Mouse (Mus musculus) neural tube, embryonic 11.5 days (tissue): Measurements from ENCODE around the gene Sgcb. TPM values are rescaled to one million over a fixed set of nuclear protein-coding genes. Genes with fewer than 3 reads are reported as not detected.
A peak's percentile ranks its signal among the peaks of the same experiment; 100 is the strongest.

ENCODE experiments used
- ATAC-seq: fragments of 200-750 bp; cut with Nextera tagmentation; 2 replicates; pipeline ENCODE4 v1.8.0; 2017; ENCODE audit warnings: moderate number of reproducible peaks, mild to moderate bottlenecking, moderate TSS enrichment, moderate library complexity; ENCODE audit not compliant: insufficient read depth, low FRiP score, low TSS enrichment
- DNase-seq: peaks from one replicate; pipeline ENCODE4 v3.0.0-alpha.2; 2015; ENCODE audit warnings: low spot score
- H3K27ac ChIP-seq: fragments of 300-500 bp; sonication (generic); 2 replicates; pipeline ENCODE4 v1.5.1; 2014; ENCODE audit warnings: low read depth, mild to moderate bottlenecking, low read length
- H3K27me3 ChIP-seq: fragments of 300-500 bp; sonication (generic); 2 replicates; pipeline ENCODE4 v1.6.1; 2014; ENCODE audit warnings: mild to moderate bottlenecking, low read length, mixed read lengths; ENCODE audit not compliant: control insufficient read depth, insufficient read depth
- H3K36me3 ChIP-seq: fragments of 300-500 bp; sonication (generic); 2 replicates; pipeline ENCODE4 v1.6.1; 2014; ENCODE audit warnings: mild to moderate bottlenecking, low read length, moderate library complexity, mixed read lengths; ENCODE audit not compliant: control insufficient read depth, insufficient read depth
- H3K4me1 ChIP-seq: fragments of 300-500 bp; sonication (generic); 2 replicates; pipeline ENCODE4 v1.6.1; 2014; ENCODE audit warnings: low read length, mixed read lengths; ENCODE audit not compliant: control insufficient read depth, insufficient read depth
- H3K4me2 ChIP-seq: fragments of 300-500 bp; sonication (generic); 2 replicates; pipeline ENCODE4 v1.6.1; 2014; ENCODE audit warnings: low read depth, mild to moderate bottlenecking, moderate library complexity
- H3K4me3 ChIP-seq: fragments of 300-500 bp; sonication (generic); 2 replicates; pipeline ENCODE4 v1.5.1; 2014; ENCODE audit warnings: low read depth, low read length
- H3K9ac ChIP-seq: fragments of 300-500 bp; sonication (generic); 2 replicates; pipeline ENCODE4 v1.6.1; 2014; ENCODE audit warnings: mild to moderate bottlenecking, low read length
- H3K9me3 ChIP-seq: fragments of 300-500 bp; sonication (generic); 2 replicates; pipeline ENCODE4 v1.6.1; 2016; ENCODE audit warnings: low read length; ENCODE audit not compliant: control insufficient read depth
- WGBS: fragments of 180-500 bp; shearing (Covaris S2); extraction: QIAGEN DNeasy Blood & Tissue Kit; methylation state at CpG from one replicate; pipeline ENCODE4 v1.1.7; 2014; 5-methylcytosine and 5-hydroxymethylcytosine counted together
- polyA plus RNA-seq: library from polyadenylated mRNA; unstranded; fragments of >200 nt; fragmentation: Nextera tagmentation; extraction: Ambion mirVana; gene quantifications from 2 replicates; pipeline ENCODE4 v1.2.1, GENCODE M21; 2014

Gene Sgcb
- polyA plus RNA-seq, 1 experiment from 2014 or later = 27.7 TPM

DNA sequence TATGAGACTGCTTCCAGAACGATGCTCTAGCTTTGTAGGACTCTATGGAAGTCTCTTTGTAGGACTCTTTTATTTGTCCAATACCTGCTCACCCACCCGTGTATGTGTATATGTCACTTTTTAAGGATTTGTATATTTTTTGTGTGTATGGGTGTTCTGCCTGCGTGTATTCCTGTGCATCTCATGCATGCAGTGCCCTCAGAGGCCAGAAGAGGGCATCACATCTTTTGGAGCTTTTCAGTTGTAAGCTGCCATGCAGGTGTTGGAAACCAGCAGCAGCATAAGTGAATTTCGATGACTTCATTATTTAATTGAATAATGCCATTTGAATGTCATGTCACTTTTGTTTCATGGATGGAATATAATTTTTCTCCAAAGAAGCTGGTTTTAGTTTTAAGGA is 5.5 kb downstream of the Sgcb start:
- no peak overlapping the region for H3K27ac ChIP-seq
- DNase-seq (peak; percentile 48), ATAC-seq (no peak)
- no peak overlapping the region for H3K4me3 ChIP-seq
- H3K4me1 ChIP-seq = no peaks in the 10 kb centered on the region; the same call in 1 of the 2 replicates
- 83% methylated on average over 4 of the region's 4 CpGs for WGBS
- H3K9me3 ChIP-seq = no peaks in the 10 kb centered on the region
- H3K9ac ChIP-seq = no peak overlapping the region
- no peaks in the 10 kb centered on the region for H3K27me3 ChIP-seq
- no peak overlapping the region for H3K4me2 ChIP-seq
- no peaks in the 10 kb centered on the region for H3K36me3 ChIP-seq

DNA sequence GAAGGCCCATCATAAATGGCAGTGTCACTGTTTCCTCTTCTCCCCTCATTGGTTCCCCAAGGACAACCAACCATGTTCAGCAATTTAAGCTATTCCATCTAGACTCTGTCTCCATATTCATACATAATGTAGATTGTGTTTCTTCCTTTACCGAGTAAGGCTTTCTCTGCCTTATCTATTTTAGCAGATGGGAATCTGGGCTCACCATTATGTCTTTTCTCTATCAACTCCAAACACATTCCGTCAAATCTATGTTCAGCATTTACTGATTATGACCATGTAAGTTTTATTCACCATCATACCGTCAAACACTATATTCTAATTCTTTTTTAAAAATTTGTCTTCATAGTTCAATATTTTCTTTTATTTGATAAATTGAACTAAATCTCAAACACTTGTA is 6.5 kb downstream of the Sgcb start:
- H3K9me3 ChIP-seq = no peaks in the 10 kb centered on the region
- H3K27me3 ChIP-seq = no peaks in the 10 kb centered on the region
- no peak overlapping the region for H3K4me3 ChIP-seq
- DNase-seq (no peak), ATAC-seq (no peak)
- H3K9ac ChIP-seq = no peak overlapping the region
- H3K4me2 ChIP-seq = no peak overlapping the region
- H3K36me3 ChIP-seq = no peaks in the 10 kb centered on the region
- H3K4me1 ChIP-seq = no peaks in the 10 kb centered on the region
- no peak overlapping the region for H3K27ac ChIP-seq
- 91% methylated on average over 3 of the region's 3 CpGs for WGBS

DNA sequence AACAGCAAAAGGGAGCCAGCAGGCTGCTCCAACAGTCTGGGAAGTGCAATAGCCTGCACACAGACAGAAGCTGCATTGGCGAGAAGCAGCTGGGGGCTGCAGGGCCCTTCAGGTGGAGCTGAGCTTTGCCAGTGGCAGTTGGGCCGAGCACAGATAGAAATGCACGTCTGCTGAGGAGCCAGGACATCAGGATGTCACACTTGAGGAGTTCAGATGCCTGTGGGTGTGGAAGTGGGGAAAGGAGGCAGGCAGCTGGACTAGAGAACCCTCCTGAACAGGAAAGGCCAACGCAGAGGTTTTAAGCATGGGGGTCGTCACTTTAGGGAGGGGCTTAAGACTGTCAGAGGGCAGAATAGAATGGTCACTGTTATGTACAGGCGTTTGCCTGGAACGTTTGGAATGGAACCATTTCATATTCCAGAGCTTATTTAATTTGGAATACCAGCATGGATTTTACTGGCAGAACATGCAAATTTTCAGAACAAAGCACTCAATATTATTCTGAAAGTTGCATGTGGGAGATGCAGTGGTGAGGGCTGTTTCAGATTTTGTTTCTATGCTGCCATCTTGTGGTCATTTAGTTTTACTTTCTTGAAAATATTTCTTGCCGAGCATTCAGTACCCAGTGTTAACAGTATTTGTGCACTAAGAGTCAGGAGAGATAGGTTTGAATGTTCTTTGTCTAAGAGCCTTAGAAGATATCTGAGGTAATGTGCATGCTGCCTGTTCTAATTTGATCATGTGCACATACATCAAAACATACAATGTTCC is 10.1 kb downstream of the Sgcb start:
- H3K4me2 ChIP-seq = no peak overlapping the region
- no peak overlapping the region for H3K9ac ChIP-seq
- H3K4me1 ChIP-seq = no peaks in the 10 kb centered on the region
- H3K9me3 ChIP-seq = 0 out of 2 replicates have a peak, but pooled peaks cover 2% of the 10 kb centered on the region
- peaks cover 8% of the 10 kb centered on the region for H3K36me3 ChIP-seq
- H3K27me3 ChIP-seq = no peaks in the 10 kb centered on the region
- no peak overlapping the region for H3K27ac ChIP-seq
- DNase-seq (no peak), ATAC-seq (no peak)
- 48% methylated on average over 8 of the region's 8 CpGs for WGBS
- no peak overlapping the region for H3K4me3 ChIP-seq

DNA sequence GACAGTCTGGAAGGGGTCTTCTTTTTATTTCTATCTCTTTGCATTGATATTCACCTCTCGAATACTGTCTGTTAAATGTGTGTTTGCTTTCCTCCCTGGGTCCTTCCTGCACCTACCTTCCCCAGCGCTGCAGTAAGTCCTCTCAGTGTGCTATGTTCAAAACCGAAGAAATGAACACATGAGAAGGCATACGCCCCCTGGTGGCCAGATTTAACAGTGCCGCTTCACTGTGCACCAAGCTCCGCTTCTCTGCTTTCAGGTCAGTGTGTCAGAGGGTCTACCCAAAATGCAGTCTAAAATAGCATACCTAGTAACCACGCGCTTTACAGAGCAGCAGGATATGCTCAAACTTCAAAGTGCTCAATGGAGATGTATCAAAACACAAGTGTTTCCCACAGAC is 14.4 kb downstream of the Sgcb start:
- DNase-seq = peak; percentile 79
- Histone ChIP-seq H3K4me1 (no peaks in the 10 kb centered on the region), H3K4me3 (no peak overlapping the region), H3K9me3 (0 out of 2 replicates have a peak, but pooled peaks cover 2% of the 10 kb centered on the region), H3K4me2 (no peak overlapping the region), H3K9ac (no peak overlapping the region), H3K36me3 (peaks cover 8% of the 10 kb centered on the region), H3K27ac (no peak overlapping the region), H3K27me3 (no peaks in the 10 kb centered on the region)
- ATAC-seq = no peak
- 61% methylated on average over 8 of the region's 8 CpGs for WGBS

DNA sequence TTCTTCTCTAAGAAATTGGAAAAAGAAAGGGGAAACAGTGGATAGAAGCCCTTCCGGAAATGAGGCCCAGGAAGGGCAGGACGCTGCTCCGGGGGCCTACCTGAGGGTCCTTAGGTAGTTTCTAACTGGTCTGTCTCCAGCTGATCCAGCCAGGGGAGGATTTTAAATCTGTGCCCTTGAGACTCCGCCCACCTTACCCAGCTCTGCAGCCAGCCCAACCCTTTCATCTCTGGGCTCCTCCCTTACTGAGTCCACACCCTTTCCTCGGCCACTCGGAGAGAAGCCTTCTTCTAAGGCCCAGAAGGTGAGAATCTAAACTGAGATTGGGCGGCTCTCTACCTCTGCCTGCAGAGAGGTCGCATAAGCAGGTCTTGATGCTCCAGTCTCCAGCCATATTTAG is 15.3 kb downstream of the Sgcb start, which contains the start of gene Lrrc66:
TSS of gene Lrrc66 (minus strand) at position 236 of the 400 bp plus-strand sequence.
- peaks cover 8% of the 10 kb centered on the region for H3K36me3 ChIP-seq
- no peak within 1 kb of the TSS for H3K4me2 ChIP-seq
- H3K4me1 ChIP-seq = no peaks in the 10 kb centered on the region
- H3K27me3 ChIP-seq = no peaks in the 10 kb centered on the region
- no peak within 1 kb of the TSS for H3K9ac ChIP-seq
- H3K4me3 ChIP-seq = no peak within 1 kb of the TSS
- 80% methylated on average over 8 of the region's 8 CpGs for WGBS
- ATAC-seq (no peak), DNase-seq (no peak)
- no peak within 1 kb of the TSS for H3K27ac ChIP-seq
- 0 out of 2 replicates have a peak, but pooled peaks cover 2% of the 10 kb centered on the region for H3K9me3 ChIP-seq

DNA sequence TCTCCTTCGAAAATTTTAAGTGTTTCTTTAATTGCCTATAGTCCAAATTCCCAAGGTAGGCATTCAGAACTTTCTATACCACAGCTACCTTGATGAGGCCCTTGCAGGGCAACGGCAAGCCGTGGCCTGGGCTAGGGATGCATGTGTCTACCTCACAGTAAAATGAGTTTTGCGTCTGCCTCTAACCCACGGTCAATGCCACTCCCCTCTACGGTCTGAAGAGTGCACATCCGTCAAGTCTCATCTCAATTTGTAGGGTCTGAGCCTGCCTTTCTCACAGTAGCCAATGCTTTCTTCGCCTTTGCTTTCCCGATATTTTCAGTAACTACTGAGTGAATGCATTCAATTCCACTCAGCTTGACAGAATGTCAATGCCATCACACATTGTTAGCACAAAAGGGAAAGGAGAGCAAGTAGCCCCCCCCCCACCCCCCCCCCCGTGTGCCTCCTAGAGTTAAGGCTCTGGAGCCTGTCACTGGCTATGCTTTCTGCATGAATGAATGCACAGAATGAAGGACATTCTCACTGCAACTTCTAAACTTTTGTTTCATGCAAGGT is 16.5 kb downstream of the Sgcb start:
- Histone ChIP-seq H3K9ac (no peak overlapping the region), H3K4me3 (no peak overlapping the region), H3K9me3 (0 out of 2 replicates have a peak, but pooled peaks cover 2% of the 10 kb centered on the region), H3K27ac (no peak overlapping the region), H3K36me3 (peaks cover 8% of the 10 kb centered on the region), H3K27me3 (no peaks in the 10 kb centered on the region), H3K4me2 (no peak overlapping the region), H3K4me1 (no peaks in the 10 kb centered on the region)
- no peak for DNase-seq
- no peak for ATAC-seq
- WGBS = 59% methylated on average over 10 of the region's 10 CpGs

DNA sequence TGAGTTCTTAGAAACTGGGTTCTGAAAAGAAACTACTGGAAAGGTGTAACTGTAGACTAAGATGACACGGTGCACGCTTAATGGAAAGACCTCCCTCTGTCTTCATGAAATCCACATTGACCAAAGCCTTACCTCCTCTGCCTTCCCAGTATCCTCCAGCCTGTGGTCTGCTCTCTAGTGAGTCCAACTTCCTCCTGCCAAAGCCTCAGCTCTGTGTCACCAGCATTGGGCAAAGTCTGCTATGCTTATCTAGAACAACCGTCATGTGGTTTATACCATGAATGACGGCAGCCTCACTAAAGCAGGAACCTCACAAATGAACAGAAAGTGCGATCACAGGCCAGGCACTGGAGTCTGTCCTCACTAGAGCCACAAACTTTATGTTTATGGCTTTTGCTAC is 17.4 kb downstream of the Sgcb start:
- ATAC-seq = no peak
- no peak overlapping the region for H3K9ac ChIP-seq
- H3K36me3 ChIP-seq = peaks cover 5% of the 10 kb centered on the region
- DNase-seq = no peak
- H3K9me3 ChIP-seq = 0 out of 2 replicates have a peak, but pooled peaks cover 2% of the 10 kb centered on the region
- no peak overlapping the region for H3K27ac ChIP-seq
- WGBS = 92% methylated on average over 5 of the region's 5 CpGs
- no peak overlapping the region for H3K4me3 ChIP-seq
- no peaks in the 10 kb centered on the region for H3K27me3 ChIP-seq
- no peaks in the 10 kb centered on the region for H3K4me1 ChIP-seq
- no peak overlapping the region for H3K4me2 ChIP-seq

DNA sequence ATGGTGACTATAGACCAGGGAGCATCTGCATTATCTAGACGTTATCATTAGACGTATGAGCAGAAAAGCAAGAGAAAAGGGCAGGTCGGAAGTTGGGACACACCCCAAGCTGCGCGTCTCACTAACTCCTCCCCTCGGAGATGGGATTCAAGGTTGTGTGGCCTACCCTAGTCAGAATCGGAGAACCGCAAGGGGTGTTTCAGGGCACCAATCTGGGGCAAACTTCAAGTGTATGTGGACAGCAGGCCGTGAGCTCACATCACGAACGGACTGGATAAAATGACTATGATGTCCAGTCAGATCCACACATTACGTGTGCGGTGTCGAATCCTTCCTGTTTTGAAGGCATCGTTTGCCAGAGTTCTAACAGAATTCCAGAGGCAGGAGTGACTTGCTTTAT is 19.6 kb downstream of the Sgcb start:
- H3K9ac ChIP-seq = no peak overlapping the region

DNA sequence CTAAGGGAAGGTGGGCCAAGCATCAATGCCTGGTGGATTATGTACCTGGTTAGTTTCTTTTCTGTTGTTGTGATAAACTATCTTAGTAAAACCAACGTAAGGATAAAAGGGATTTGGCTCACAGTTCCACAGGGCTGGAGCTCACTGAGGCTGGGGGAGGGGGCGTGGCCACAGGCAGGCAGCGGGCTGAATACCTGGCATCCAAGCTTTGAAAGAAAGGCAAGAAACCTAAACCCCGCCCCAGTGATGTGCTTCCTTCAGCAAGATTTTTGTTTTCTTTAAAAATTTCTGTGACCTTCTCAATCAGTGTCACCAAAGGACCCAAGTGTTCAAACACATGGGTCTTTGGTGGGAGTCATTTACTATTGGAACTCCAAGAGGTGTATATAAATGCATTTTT is 20.0 kb downstream of the Sgcb start:
- H3K4me3 ChIP-seq = no peak overlapping the region
- no peak overlapping the region for H3K9ac ChIP-seq
- H3K9me3 ChIP-seq = no peaks in the 10 kb centered on the region
- WGBS = 56% methylated on average over 4 of the region's 4 CpGs
- no peaks in the 10 kb centered on the region for H3K36me3 ChIP-seq
- H3K27me3 ChIP-seq = no peaks in the 10 kb centered on the region
- DNase-seq (no peak), ATAC-seq (no peak)
- no peak overlapping the region for H3K27ac ChIP-seq
- H3K4me2 ChIP-seq = no peak overlapping the region
- H3K4me1 ChIP-seq = no peaks in the 10 kb centered on the region

More for the DNA sequence above, 19.6 kb downstream of the Sgcb start:
- Histone ChIP-seq H3K27ac (no peak overlapping the region), H3K36me3 (no peaks in the 10 kb centered on the region), H3K4me2 (no peak overlapping the region), H3K4me1 (no peaks in the 10 kb centered on the region), H3K27me3 (no peaks in the 10 kb centered on the region), H3K9me3 (no peaks in the 10 kb centered on the region), H3K4me3 (no peak overlapping the region)
- ATAC-seq = no peak
- 73% methylated on average over 15 of the region's 15 CpGs for WGBS
- DNase-seq = no peak
